Mouse (Mus musculus) embryonic fibroblast, embryonic 13.5 days (primary cell): Measurements from ENCODE around the gene Hectd4.

Source experiments
- CTCF ChIP-seq: IDR thresholded peaks from 2 replicates; pipeline ENCODE4 v1.5.1; 2011; ENCODE audit warnings: mild to moderate bottlenecking, control low read depth, low read length, moderate library complexity, borderline replicate concordance; ENCODE audit not compliant: insufficient read depth
- POLR2A ChIP-seq: IDR thresholded peaks from 2 replicates; pipeline ENCODE4 v1.6.1; 2011; ENCODE audit warnings: low read depth, mild to moderate bottlenecking, control low read depth, low read length, moderate library complexity

- no peak for TF ChIP-seq CTCF
- TF ChIP-seq POLR2A: no peak
These were observed 116.0 kb downstream of the Hectd4 start for GRCm38 (mm10) chr5:121336009-121336408.
